Comparison of ENCODE assay signal across 9 mouse cellular contexts in genomic region chr11:101211970-101212369, GRCm38 (mm10). TPM values are rescaled to one million over a fixed set of nuclear protein-coding genes. Genes with fewer than 3 reads are reported as not detected.
DNase-seq lines count a peak whose midpoint lies in the region; ATAC-seq lines count a peak whose summit lies in the region.
"Had no signal": no experiment of that assay in that cellular context is flagged by ENCODE, and none has a peak within 500 bp of the region (broad histone marks: within the 10 kb centered on the region; RNA-seq: fewer than 3 reads in every experiment).

No protein-coding gene starts in this region.

- H3K4me3 ChIP-seq in midbrain, embryonic 11.5 days (ENCODE audit: low read depth, low read length), result no peak overlapping the region
- no peak overlapping the region for H3K4me3 ChIP-seq in midbrain, embryonic 13.5 days (replicated peaks)
- no peak overlapping the region for H3K4me3 ChIP-seq in intestine, embryonic 15.5 days (replicated peaks)
- H3K4me3 ChIP-seq: limb, embryonic 15.5 days had no signal

- no peaks in the 10 kb centered on the region for H3K4me1 ChIP-seq in midbrain, embryonic 11.5 days (ENCODE audit: control insufficient read depth, insufficient read depth, low read length)
- no peaks in the 10 kb centered on the region for H3K4me1 ChIP-seq in midbrain, embryonic 13.5 days (replicated peaks)
- H3K4me1 ChIP-seq in intestine, embryonic 15.5 days (replicated peaks), result no peaks in the 10 kb centered on the region
- H3K4me1 ChIP-seq: limb, embryonic 15.5 days had no signal

- peak; percentile 46 for DNase-seq in cerebellum, adult 8-10 months
- no peak for DNase-seq in cerebellum, adult 11 months
- peak; percentile 96 for DNase-seq in midbrain, embryonic 11.5 days (ENCODE audit: low spot score, missing footprints)
- DNase-seq in embryo, embryonic 10 days (ENCODE audit: low spot score), result peak; percentile 84
- no peak for DNase-seq in spleen, postnatal 14 days (ENCODE audit: low spot score in 2 of 2)

- no peak overlapping the region for H3K4me2 ChIP-seq in midbrain, embryonic 11.5 days
- H3K4me2 ChIP-seq in midbrain, embryonic 13.5 days (replicated peaks), result no peak overlapping the region
- no peak overlapping the region for H3K4me2 ChIP-seq in intestine, embryonic 15.5 days (replicated peaks)
- H3K4me2 ChIP-seq: limb, embryonic 15.5 days had no signal

- no peak overlapping the region for H3K9ac ChIP-seq in midbrain, embryonic 11.5 days (ENCODE audit: low read length)
- no peak overlapping the region for H3K9ac ChIP-seq in midbrain, embryonic 13.5 days (replicated peaks)
- no peak overlapping the region for H3K9ac ChIP-seq in intestine, embryonic 15.5 days
- H3K9ac ChIP-seq: limb, embryonic 15.5 days had no signal

- H3K9me3 ChIP-seq in midbrain, embryonic 11.5 days (ENCODE audit: control insufficient read depth, low read length), result no peaks in the 10 kb centered on the region
- no peaks in the 10 kb centered on the region for H3K9me3 ChIP-seq in midbrain, embryonic 13.5 days
- no peaks in the 10 kb centered on the region for H3K9me3 ChIP-seq in intestine, embryonic 15.5 days
- H3K9me3 ChIP-seq: limb, embryonic 15.5 days had no signal

- WGBS in midbrain, embryonic 11.5 days, result 60% methylated on average over 3 of the region's 3 CpGs
- 50% methylated on average over 3 of the region's 3 CpGs for WGBS in midbrain, embryonic 13.5 days
- WGBS in intestine, embryonic 15.5 days, result 30% methylated on average over 3 of the region's 3 CpGs

- no peaks in the 10 kb centered on the region for H3K36me3 ChIP-seq in midbrain, embryonic 11.5 days (ENCODE audit: control insufficient read depth, insufficient read depth, low read length)
- peaks cover 58% of the 10 kb centered on the region for H3K36me3 ChIP-seq in midbrain, embryonic 13.5 days
- peaks cover 22% of the 10 kb centered on the region for H3K36me3 ChIP-seq in intestine, embryonic 15.5 days

- ATAC-seq in midbrain, embryonic 11.5 days (ENCODE audit: low FRiP score), result no peak
- ATAC-seq in midbrain, embryonic 13.5 days, result no peak; the same call in 1 of the 2 replicates
- peak; percentile 71 for ATAC-seq in intestine, embryonic 15.5 days
- ATAC-seq in megakaryocyte-erythroid progenitor cell, adult 5-6 weeks (replicated peaks; ENCODE audit: low FRiP score, low TSS enrichment, poor library complexity, severe bottlenecking), result peak; percentile 71

- no peak overlapping the region for H3K27ac ChIP-seq in midbrain, embryonic 11.5 days (ENCODE audit: low read depth, low read length)
- no peak overlapping the region for H3K27ac ChIP-seq in midbrain, embryonic 13.5 days
- no peak overlapping the region for H3K27ac ChIP-seq in intestine, embryonic 15.5 days
- H3K27ac ChIP-seq: limb, embryonic 15.5 days had no signal

- H3K27me3 ChIP-seq in midbrain, embryonic 11.5 days (ENCODE audit: control insufficient read depth, insufficient read depth, low read length), result no peaks in the 10 kb centered on the region
- no peaks in the 10 kb centered on the region for H3K27me3 ChIP-seq in midbrain, embryonic 13.5 days
- H3K27me3 ChIP-seq in intestine, embryonic 15.5 days (replicated peaks), result no peaks in the 10 kb centered on the region
- H3K27me3 ChIP-seq: limb, embryonic 15.5 days had no signal

RNA-seq across cellular contexts. Expression of gene Ezh1, which starts 14.3 kb away (rescaled TPM):
- 10.4 and 10.6 TPM in 2 replicates for polyA plus RNA-seq in midbrain, embryonic 11.5 days (2014; fragmentation: Nextera tagmentation; extraction: Ambion mirVana)
- polyA plus RNA-seq in midbrain, embryonic 13.5 days (2015; fragmentation: Nextera tagmentation; extraction: Ambion mirVana), result 17.6 and 17.7 TPM in 2 replicates
- 16.0 and 16.3 TPM in 2 replicates for polyA plus RNA-seq in intestine, embryonic 15.5 days (2015; fragmentation: Nextera tagmentation; extraction: Ambion mirVana)
- 18.2 and 20.6 TPM in 2 replicates for total RNA-seq in megakaryocyte-erythroid progenitor cell, adult 5-6 weeks (2014; fragmentation: Nextera tagmentation)
- total RNA-seq in megakaryocyte-erythroid progenitor cell, adult 5-6 weeks (2017), result 13.8 and 20.3 TPM in 2 replicates

RNA-seq across cellular contexts. Expression of gene Ramp2, which starts 33.9 kb away (rescaled TPM):
- 65.6 and 73.4 TPM in 2 replicates for polyA plus RNA-seq in midbrain, embryonic 11.5 days (2014; fragmentation: Nextera tagmentation; extraction: Ambion mirVana)
- 64.4 and 65.7 TPM in 2 replicates for polyA plus RNA-seq in midbrain, embryonic 13.5 days (2015; fragmentation: Nextera tagmentation; extraction: Ambion mirVana)
- 98.5 and 114 TPM in 2 replicates for polyA plus RNA-seq in intestine, embryonic 15.5 days (2015; fragmentation: Nextera tagmentation; extraction: Ambion mirVana)
- total RNA-seq in megakaryocyte-erythroid progenitor cell, adult 5-6 weeks (2014; fragmentation: Nextera tagmentation), result not detected in 2 replicates
- not detected in 2 replicates for total RNA-seq in megakaryocyte-erythroid progenitor cell, adult 5-6 weeks (2017)

RNA-seq across cellular contexts. Expression of gene Ccr10, which starts 36.7 kb away (rescaled TPM):
- polyA plus RNA-seq in midbrain, embryonic 11.5 days (2014; fragmentation: Nextera tagmentation; extraction: Ambion mirVana), result not detected in 2 replicates
- 0.19 and 0.38 TPM in 2 replicates for polyA plus RNA-seq in midbrain, embryonic 13.5 days (2015; fragmentation: Nextera tagmentation; extraction: Ambion mirVana)
- 0.25 and 0.36 TPM in 2 replicates for polyA plus RNA-seq in intestine, embryonic 15.5 days (2015; fragmentation: Nextera tagmentation; extraction: Ambion mirVana)
- not detected in 2 replicates for total RNA-seq in megakaryocyte-erythroid progenitor cell, adult 5-6 weeks (2014; fragmentation: Nextera tagmentation)
- not detected in 2 replicates for total RNA-seq in megakaryocyte-erythroid progenitor cell, adult 5-6 weeks (2017)

RNA-seq across cellular contexts. Expression of gene Plekhh3, which starts 40.8 kb away (rescaled TPM):
- polyA plus RNA-seq in midbrain, embryonic 11.5 days (2014; fragmentation: Nextera tagmentation; extraction: Ambion mirVana), result 5.8 and 7.2 TPM in 2 replicates
- 7.3 and 8.1 TPM in 2 replicates for polyA plus RNA-seq in midbrain, embryonic 13.5 days (2015; fragmentation: Nextera tagmentation; extraction: Ambion mirVana)
- polyA plus RNA-seq in intestine, embryonic 15.5 days (2015; fragmentation: Nextera tagmentation; extraction: Ambion mirVana), result 11.1 and 12.7 TPM in 2 replicates
- not detected in 2 replicates for total RNA-seq in megakaryocyte-erythroid progenitor cell, adult 5-6 weeks (2014; fragmentation: Nextera tagmentation)
- not detected in 2 replicates for total RNA-seq in megakaryocyte-erythroid progenitor cell, adult 5-6 weeks (2017)

RNA-seq across cellular contexts. Expression of gene Vps25, which starts 41.5 kb away (rescaled TPM):
- polyA plus RNA-seq in midbrain, embryonic 11.5 days (2014; fragmentation: Nextera tagmentation; extraction: Ambion mirVana), result 122 and 130 TPM in 2 replicates
- 110 and 111 TPM in 2 replicates for polyA plus RNA-seq in midbrain, embryonic 13.5 days (2015; fragmentation: Nextera tagmentation; extraction: Ambion mirVana)
- 135 and 142 TPM in 2 replicates for polyA plus RNA-seq in intestine, embryonic 15.5 days (2015; fragmentation: Nextera tagmentation; extraction: Ambion mirVana)
- 112 and 137 TPM in 2 replicates for total RNA-seq in megakaryocyte-erythroid progenitor cell, adult 5-6 weeks (2014; fragmentation: Nextera tagmentation)
- total RNA-seq in megakaryocyte-erythroid progenitor cell, adult 5-6 weeks (2017), result 44.7 and 71.5 TPM in 2 replicates

Comparison
In these comparisons a context has a peak if more than half of its experiments do, and no peak if none do; other contexts are left out.
1. DNase-seq: peak in cerebellum, adult 8-10 months (single experiment), midbrain, embryonic 11.5 days (single experiment) and embryo, embryonic 10 days (single experiment); none in cerebellum, adult 11 months (single experiment) and spleen, postnatal 14 days (0 of 2).
2. ATAC-seq: peak in intestine, embryonic 15.5 days (single experiment) and megakaryocyte-erythroid progenitor cell, adult 5-6 weeks (single experiment); none in midbrain, embryonic 11.5 days (single experiment) and midbrain, embryonic 13.5 days (single experiment).